Mouse (Mus musculus) hindbrain, postnatal 0 days (tissue): ENCODE measurements at regions not wholly inside any gene's neighbourhood (a gene's known extent, or its start where the extent isn't known, plus 50 kb on each side); places are given as distances from the start of the nearest gene placed in this dataset.
A peak's percentile ranks its signal among the peaks of the same experiment; 100 is the strongest.

Experiments used
- ATAC-seq: fragments of 200-750 bp; cut with Nextera tagmentation; 2 replicates; pipeline ENCODE4 v1.8.0; 2017; ENCODE audit warnings: mild to moderate bottlenecking, moderate TSS enrichment, moderate library complexity
- DNase-seq: peaks from one replicate; pipeline ENCODE4 v3.0.0-alpha.2; 2015; ENCODE audit warnings: low spot score
- H3K27ac ChIP-seq: fragments of 300-500 bp; sonication (generic); 2 replicates; pipeline ENCODE4 v1.5.1; 2014; ENCODE audit warnings: mild to moderate bottlenecking
- H3K27me3 ChIP-seq: fragments of 300-500 bp; sonication (generic); 2 replicates; pipeline ENCODE4 v1.6.1; 2014; ENCODE audit warnings: low read length, mixed read lengths; ENCODE audit not compliant: insufficient read depth
- H3K36me3 ChIP-seq: fragments of 300-500 bp; sonication (generic); 2 replicates; pipeline ENCODE4 v1.6.1; 2014; ENCODE audit warnings: low read length, mixed read lengths; ENCODE audit not compliant: insufficient read depth
- H3K4me1 ChIP-seq: fragments of 300-500 bp; sonication (generic); 2 replicates; pipeline ENCODE4 v1.6.1; 2014; ENCODE audit warnings: antibody characterized with exemption, low read length, mixed read lengths; ENCODE audit not compliant: insufficient read depth
- H3K4me2 ChIP-seq: fragments of 300-500 bp; sonication (generic); 2 replicates; pipeline ENCODE4 v1.6.1; 2014; ENCODE audit warnings: low read depth, mild to moderate bottlenecking, low read length, moderate library complexity, mixed read lengths
- H3K4me3 ChIP-seq: fragments of 300-500 bp; sonication (generic); 2 replicates; pipeline ENCODE4 v1.5.1; 2014; ENCODE audit warnings: low read length
- H3K9ac ChIP-seq: fragments of 300-500 bp; sonication (generic); replicated peaks from 2 replicates; pipeline ENCODE4 v1.6.1; 2014; ENCODE audit warnings: mild to moderate bottlenecking, low read length, moderate library complexity, mixed read lengths
- H3K9me3 ChIP-seq: fragments of 300-500 bp; sonication (generic); 2 replicates; pipeline ENCODE4 v1.6.1; 2016; ENCODE audit warnings: low read length, mixed read lengths
- CTCF ChIP-seq: IDR thresholded peaks from 2 replicates; pipeline ENCODE4 v1.5.1; 2016; ENCODE audit warnings: antibody characterized with exemption, control low read depth, low read depth
- WGBS: fragments of 180-500 bp; shearing (Covaris S2); extraction: QIAGEN DNeasy Blood & Tissue Kit; methylation state at CpG from one replicate; pipeline ENCODE4 v1.1.7; 2014; 5-methylcytosine and 5-hydroxymethylcytosine counted together

GRCm38 (mm10) chr4:34274316-34274715 lies 224.3 kb upstream of the Spaca1 start:
- no peak overlapping the region for H3K9ac ChIP-seq
- no peak overlapping the region for H3K4me3 ChIP-seq
- WGBS = 74% methylated on average over 3 of the region's 3 CpGs
- H3K4me2 ChIP-seq = no peak overlapping the region
- DNase-seq (no peak), ATAC-seq (no peak)
- no peak overlapping the region for H3K27ac ChIP-seq
- H3K36me3 ChIP-seq = no peaks in the 10 kb centered on the region
- no peaks in the 10 kb centered on the region for H3K4me1 ChIP-seq
- H3K9me3 ChIP-seq = no peaks in the 10 kb centered on the region
- TF ChIP-seq CTCF = no peak
- no peaks in the 10 kb centered on the region for H3K27me3 ChIP-seq

DNA sequence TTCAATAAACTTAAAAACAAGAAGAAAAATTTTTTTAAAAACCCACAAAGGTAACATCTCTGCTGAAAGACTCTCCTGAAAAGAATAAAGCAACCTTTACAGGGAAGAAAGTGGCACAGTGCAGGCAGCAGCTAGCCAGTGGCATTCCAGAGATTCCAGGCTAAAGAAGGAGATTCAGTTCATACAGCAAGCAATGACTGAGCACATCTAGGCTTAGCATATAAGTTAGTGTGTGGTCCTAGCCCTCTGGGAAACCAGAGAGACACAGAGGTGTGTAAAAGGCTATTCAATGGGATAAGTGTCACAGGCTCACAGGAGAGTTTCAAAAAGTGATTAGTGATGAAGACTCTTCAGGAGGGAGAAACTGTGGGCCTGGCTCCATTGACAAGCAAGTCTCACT lies 225.4 kb upstream of the Spaca1 start:
- ATAC-seq (no peak), DNase-seq (no peak)
- Histone ChIP-seq H3K27me3 (no peaks in the 10 kb centered on the region), H3K36me3 (no peaks in the 10 kb centered on the region), H3K27ac (no peak overlapping the region), H3K9me3 (no peaks in the 10 kb centered on the region), H3K4me2 (no peak overlapping the region), H3K9ac (no peak overlapping the region), H3K4me1 (no peaks in the 10 kb centered on the region), H3K4me3 (no peak overlapping the region)
- TF ChIP-seq CTCF = no peak

DNA sequence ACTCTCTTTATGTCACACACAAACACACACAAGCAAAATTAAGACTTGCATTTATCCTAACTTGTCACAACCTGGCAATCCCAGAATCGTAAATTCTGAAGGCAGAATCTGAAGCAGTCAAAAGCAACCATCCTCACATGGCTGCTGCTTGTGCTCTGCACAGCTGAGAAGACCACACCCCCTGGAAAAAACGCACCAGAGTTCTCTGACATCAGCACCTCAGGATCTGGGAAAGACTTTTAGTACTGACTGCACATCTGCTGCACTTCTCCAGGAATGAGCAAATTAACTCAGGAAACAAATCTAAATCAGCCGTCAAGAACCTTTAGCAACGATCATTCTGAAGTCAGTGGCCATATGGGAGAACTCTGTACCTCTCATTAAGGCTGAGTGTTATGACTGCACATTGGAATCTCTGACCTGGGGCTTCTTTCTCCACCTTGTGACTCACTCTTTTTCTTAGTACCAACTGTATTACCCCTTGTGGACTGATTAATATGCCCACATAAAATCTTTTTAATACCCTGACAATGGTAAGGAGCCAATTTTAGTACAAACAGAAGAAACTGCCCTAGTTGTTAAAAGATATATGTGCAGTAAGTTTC lies 248.1 kb upstream of the Akirin2 start:
- Histone ChIP-seq H3K36me3 (no peaks in the 10 kb centered on the region), H3K4me2 (no peak overlapping the region), H3K4me3 (no peak overlapping the region), H3K27me3 (no peaks in the 10 kb centered on the region), H3K9me3 (no peaks in the 10 kb centered on the region), H3K27ac (no peak overlapping the region), H3K9ac (no peak overlapping the region), H3K4me1 (no peaks in the 10 kb centered on the region)
- DNase-seq (no peak), ATAC-seq (no peak)
- 66% methylated on average over 4 of the region's 4 CpGs for WGBS
- TF ChIP-seq CTCF = no peak

- H3K4me1 ChIP-seq = no peaks in the 10 kb centered on the region
- DNase-seq (peak; percentile 56), ATAC-seq (peak; percentile 81)
- H3K4me2 ChIP-seq = no peak overlapping the region
- no peak overlapping the region for H3K9ac ChIP-seq
- no peaks in the 10 kb centered on the region for H3K27me3 ChIP-seq
- TF ChIP-seq CTCF = no peak
- no peaks in the 10 kb centered on the region for H3K9me3 ChIP-seq
- no peaks in the 10 kb centered on the region for H3K36me3 ChIP-seq
- WGBS = 60% methylated on average over 8 of the region's 8 CpGs
- no peak overlapping the region for H3K27ac ChIP-seq
- H3K4me3 ChIP-seq = no peak overlapping the region
Measured at GRCm38 (mm10) chr4:34308921-34309563, 241.7 kb upstream of the Akirin2 start.

DNA sequence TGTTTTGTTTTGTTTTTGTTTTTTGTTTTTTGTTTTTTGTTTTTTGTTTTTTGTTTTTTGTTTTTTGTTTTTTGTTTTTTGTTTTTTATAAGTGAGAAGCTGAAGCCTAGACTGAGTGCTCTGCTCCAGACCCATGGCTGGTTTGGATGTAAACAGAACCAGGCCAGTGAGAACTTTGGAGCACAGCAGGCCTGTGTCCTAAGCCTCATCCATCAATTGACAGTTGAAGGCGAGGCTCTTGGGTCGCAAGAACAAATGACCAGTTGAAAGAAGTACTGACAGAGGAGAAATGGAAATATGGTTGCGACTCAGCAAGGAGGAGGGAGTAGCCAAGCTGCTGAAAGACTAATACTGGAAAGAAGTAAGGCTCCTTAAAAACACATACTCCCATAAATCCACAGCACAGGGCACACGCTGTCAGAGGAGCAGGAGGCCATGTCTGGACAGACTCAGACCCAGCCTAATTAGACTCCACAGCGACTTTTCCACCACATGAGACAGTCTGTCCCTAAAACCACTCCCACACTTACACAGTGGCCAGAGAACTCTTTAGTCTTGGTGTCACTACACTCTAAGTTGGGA lies 240.6 kb upstream of the Akirin2 start:
- no peak overlapping the region for H3K4me2 ChIP-seq
- H3K9ac ChIP-seq = no peak overlapping the region
- H3K27me3 ChIP-seq = no peaks in the 10 kb centered on the region
- no peaks in the 10 kb centered on the region for H3K4me1 ChIP-seq
- no peak for TF ChIP-seq CTCF
- DNase-seq (no peak), ATAC-seq (no peak)
- no peak overlapping the region for H3K4me3 ChIP-seq
- WGBS = 49% methylated on average over 5 of the region's 5 CpGs
- H3K36me3 ChIP-seq = no peaks in the 10 kb centered on the region
- H3K9me3 ChIP-seq = no peaks in the 10 kb centered on the region
- no peak overlapping the region for H3K27ac ChIP-seq

DNA sequence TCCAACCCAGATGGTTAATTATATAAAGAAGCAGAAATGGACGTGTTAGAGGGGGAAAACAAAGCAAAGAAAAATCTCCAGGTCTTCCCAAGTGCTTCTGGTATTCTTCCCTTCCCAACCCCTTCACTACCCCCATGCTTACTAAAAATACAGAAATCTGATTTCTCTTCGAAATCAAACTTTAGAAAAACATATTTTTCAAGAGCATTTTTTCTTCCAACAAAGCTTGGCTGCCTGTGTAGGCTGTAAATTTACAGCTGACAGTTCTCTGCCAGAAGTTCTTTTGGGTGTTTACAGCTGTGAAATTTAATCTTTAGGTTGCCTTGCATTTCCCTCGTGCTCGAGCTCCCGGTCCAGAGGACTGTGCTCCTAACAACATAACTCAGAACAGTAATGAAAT lies 234.9 kb upstream of the Akirin2 start:
- Histone ChIP-seq H3K9ac (no peak overlapping the region), H3K9me3 (no peaks in the 10 kb centered on the region)

GRCm38 (mm10) chr4:34322841-34323240 lies 227.9 kb upstream of the Akirin2 start:
- Histone ChIP-seq H3K4me3 (no peak overlapping the region), H3K9me3 (no peaks in the 10 kb centered on the region), H3K27ac (no peak overlapping the region), H3K9ac (no peak overlapping the region), H3K4me1 (no peaks in the 10 kb centered on the region), H3K4me2 (no peak overlapping the region), H3K27me3 (no peaks in the 10 kb centered on the region), H3K36me3 (no peaks in the 10 kb centered on the region)
- no peak for ATAC-seq
- no peak for TF ChIP-seq CTCF
- peak; percentile 27 for DNase-seq
- WGBS = 60% methylated on average over 3 of the region's 3 CpGs

More for the DNA sequence above, 234.9 kb upstream of the Akirin2 start:
- DNase-seq = no peak
- no peaks in the 10 kb centered on the region for H3K36me3 ChIP-seq
- ATAC-seq = no peak
- no peak overlapping the region for H3K27ac ChIP-seq
- no peak overlapping the region for H3K4me3 ChIP-seq
- H3K4me1 ChIP-seq = no peaks in the 10 kb centered on the region
- H3K27me3 ChIP-seq = no peaks in the 10 kb centered on the region
- no peak overlapping the region for H3K4me2 ChIP-seq
- no peak for TF ChIP-seq CTCF
- WGBS = 73% methylated on average over 5 of the region's 5 CpGs
